Mouse (Mus musculus) midbrain, postnatal 0 days (tissue): ENCODE data around the gene Pigu. TPM values are rescaled to one million over a fixed set of nuclear protein-coding genes. Genes with fewer than 3 reads are reported as not detected.

Source experiments
- ATAC-seq: fragments of 200-750 bp; cut with Nextera tagmentation; 2 replicates; pipeline ENCODE4 v1.8.0; 2017; ENCODE audit warnings: moderate number of reproducible peaks, mild to moderate bottlenecking, moderate TSS enrichment, moderate library complexity; ENCODE audit not compliant: low FRiP score
- DNase-seq: peaks from one replicate; pipeline ENCODE4 v3.0.0-alpha.2; 2015; ENCODE audit warnings: low spot score
- H3K27ac ChIP-seq: fragments of 300-500 bp; sonication (generic); 2 replicates; pipeline ENCODE4 v1.5.1; 2014; ENCODE audit warnings: low read depth, mild to moderate bottlenecking, low read length, mixed read lengths
- H3K27me3 ChIP-seq: fragments of 300-500 bp; sonication (generic); 2 replicates; pipeline ENCODE4 v1.6.1; 2014; ENCODE audit warnings: low read length, control low read depth, mixed read lengths; ENCODE audit not compliant: insufficient read depth
- H3K36me3 ChIP-seq: fragments of 300-500 bp; sonication (generic); 2 replicates; pipeline ENCODE4 v1.6.1; 2014; ENCODE audit warnings: low read length, control low read depth, mixed read lengths; ENCODE audit not compliant: insufficient read depth
- H3K4me1 ChIP-seq: fragments of 300-500 bp; sonication (generic); 2 replicates; pipeline ENCODE4 v1.6.1; 2014; ENCODE audit warnings: mild to moderate bottlenecking, control low read depth, antibody characterized with exemption, low read length, mixed read lengths; ENCODE audit not compliant: insufficient read depth
- H3K4me2 ChIP-seq: fragments of 300-500 bp; sonication (generic); 2 replicates; pipeline ENCODE4 v1.6.1; 2014; ENCODE audit warnings: low read depth, mild to moderate bottlenecking, low read length, mixed read lengths; ENCODE audit not compliant: poor library complexity, severe bottlenecking
- H3K4me3 ChIP-seq: fragments of 300-500 bp; sonication (generic); 2 replicates; pipeline ENCODE4 v1.5.1; 2014; ENCODE audit warnings: low read depth, mild to moderate bottlenecking, low read length, moderate library complexity
- H3K9ac ChIP-seq: fragments of 300-500 bp; sonication (generic); replicated peaks from 2 replicates; pipeline ENCODE4 v1.6.1; 2014; ENCODE audit warnings: mild to moderate bottlenecking, low read length, moderate library complexity, mixed read lengths; ENCODE audit not compliant: poor library complexity, severe bottlenecking
- H3K9me3 ChIP-seq: fragments of 300-500 bp; sonication (generic); 2 replicates; pipeline ENCODE4 v1.6.1; 2016; ENCODE audit warnings: low read length, control low read depth
- CTCF ChIP-seq: IDR thresholded peaks from 2 replicates; pipeline ENCODE4 v1.5.1; 2016; ENCODE audit warnings: antibody characterized with exemption, mild to moderate bottlenecking
- WGBS: fragments of 180-500 bp; shearing (Covaris S2); extraction: QIAGEN DNeasy Blood & Tissue Kit; methylation state at CpG from one replicate; pipeline ENCODE4 v1.1.7; 2014; 5-methylcytosine and 5-hydroxymethylcytosine counted together
- polyA plus RNA-seq: library from polyadenylated mRNA; unstranded; fragments of >200 nt; fragmentation: Nextera tagmentation; extraction: Ambion mirVana; gene quantifications from 2 replicates; pipeline ENCODE4 v1.2.1, GENCODE M21; 2015
- total RNA-seq: library from RNA; depleted of rRNA; stranded (reverse); fragments of >200 nt; gene quantifications from 2 replicates; pipeline ENCODE4 v1.2.3, GENCODE M21; 2014; rRNA removed

The Pigu gene
- total RNA-seq, result 40.4 and 44.2 TPM in 2 replicates
- polyA plus RNA-seq, result 54.7 and 59.6 TPM in 2 replicates

- Histone ChIP-seq H3K36me3 (no peaks in the 10 kb centered on the region), H3K9me3 (no peaks in the 10 kb centered on the region), H3K9ac (peak within 1 kb of the TSS; percentile 82), H3K4me3 (peak within 1 kb of the TSS; percentile 83), H3K4me2 (peak within 1 kb of the TSS; percentile 74), H3K27me3 (no peaks in the 10 kb centered on the region), H3K4me1 (peaks cover 4% of the 10 kb centered on the region; the same call in 1 of the 2 replicates), H3K27ac (peak within 1 kb of the TSS; percentile 85)
- DNase-seq, result peak; percentile 98
- TF ChIP-seq CTCF, result no peak; the same call in 1 of the 2 replicates
- WGBS, result under 1% methylated on average over 37 of the region's 38 CpGs
- peak; percentile 98 for ATAC-seq
Measured at GRCm38 (mm10) chr2:155356971-155357591, at the start of gene Pigu. Gene Pigu, minus strand, starts transcription at chr2:155357430.

GRCm38 (mm10) chr2:155404635-155405034, 47.4 kb upstream of the Pigu start:
- Histone ChIP-seq H3K27ac (no peak overlapping the region), H3K4me3 (no peak overlapping the region), H3K4me1 (no peaks in the 10 kb centered on the region), H3K27me3 (no peaks in the 10 kb centered on the region), H3K4me2 (no peak overlapping the region), H3K36me3 (peaks cover 42% of the 10 kb centered on the region), H3K9ac (no peak overlapping the region), H3K9me3 (no peaks in the 10 kb centered on the region)
- no peak for ATAC-seq
- no peak for DNase-seq
- WGBS, result 100% methylated on average over 1 of the region's 1 CpGs
- no peak for TF ChIP-seq CTCF

GRCm38 (mm10) chr2:155401926-155402325, 44.7 kb upstream of the Pigu start:
- ATAC-seq (no peak), DNase-seq (no peak)
- Histone ChIP-seq H3K4me3 (no peak overlapping the region), H3K27me3 (no peaks in the 10 kb centered on the region), H3K4me2 (no peak overlapping the region), H3K4me1 (no peaks in the 10 kb centered on the region), H3K27ac (no peak overlapping the region), H3K9ac (no peak overlapping the region), H3K36me3 (peaks cover 31% of the 10 kb centered on the region), H3K9me3 (no peaks in the 10 kb centered on the region)
- WGBS, result 94% methylated on average over 4 of the region's 4 CpGs
- TF ChIP-seq CTCF, result no peak

- Histone ChIP-seq H3K36me3 (peaks cover 19% of the 10 kb centered on the region), H3K4me1 (no peaks in the 10 kb centered on the region), H3K9ac (no peak overlapping the region), H3K27ac (no peak overlapping the region), H3K4me3 (no peak overlapping the region), H3K27me3 (no peaks in the 10 kb centered on the region), H3K4me2 (no peak overlapping the region), H3K9me3 (no peaks in the 10 kb centered on the region)
- DNase-seq (no peak), ATAC-seq (no peak)
- TF ChIP-seq CTCF, result no peak
Measured at GRCm38 (mm10) chr2:155400276-155400675, 43.0 kb upstream of the Pigu start.

- no peak for DNase-seq
- 88% methylated on average over 5 of the region's 5 CpGs for WGBS
- TF ChIP-seq CTCF, result no peak
- Histone ChIP-seq H3K4me1 (no peaks in the 10 kb centered on the region), H3K27me3 (no peaks in the 10 kb centered on the region), H3K9me3 (no peaks in the 10 kb centered on the region), H3K9ac (no peak overlapping the region), H3K4me2 (no peak overlapping the region), H3K27ac (no peak overlapping the region), H3K36me3 (peaks cover 25% of the 10 kb centered on the region; the same call in 1 of the 2 replicates), H3K4me3 (no peak overlapping the region)
- no peak for ATAC-seq
Measured at GRCm38 (mm10) chr2:155394586-155394985, 37.4 kb upstream of the Pigu start.

GRCm38 (mm10) chr2:155388573-155388972, 31.3 kb upstream of the Pigu start:
- TF ChIP-seq CTCF, result no peak
- no peaks in the 10 kb centered on the region for H3K27me3 ChIP-seq
- H3K4me2 ChIP-seq, result no peak overlapping the region
- 89% methylated on average over 2 of the region's 2 CpGs for WGBS
- peaks cover 7% of the 10 kb centered on the region for H3K4me1 ChIP-seq
- H3K36me3 ChIP-seq, result peaks cover 50% of the 10 kb centered on the region; the same call in 1 of the 2 replicates
- H3K4me3 ChIP-seq, result no peak overlapping the region
- no peak overlapping the region for H3K9ac ChIP-seq
- H3K9me3 ChIP-seq, result no peaks in the 10 kb centered on the region
- DNase-seq (no peak), ATAC-seq (no peak)
- H3K27ac ChIP-seq, result no peak overlapping the region
